Mouse (Mus musculus): ENCODE results near the gene Disp1.

GRCm38 (mm10) chr1:183153354-183153753, 68.0 kb downstream of the Disp1 start:
- TF ChIP-seq MAFK (IDR thresholded peaks at IDR 0.05; ENCODE audit: insufficient replicate concordance, low read length) (no peak), MEF2A (IDR thresholded peaks at IDR 0.05; ENCODE audit: borderline replicate concordance, low read depth, low read length) (no peak), BHLHE40 (IDR thresholded peaks at IDR 0.05; ENCODE audit: low read depth, low read length) (no peak), POLR2A (IDR thresholded peaks at IDR 0.05; ENCODE audit: low read depth, low read length) (no peak), EP300 (IDR thresholded peaks at IDR 0.05; ENCODE audit: low read length) (no peak), MAX (IDR thresholded peaks at IDR 0.05; ENCODE audit: low read length) (no peak)
